Mouse (Mus musculus): ENCODE results near the gene Hs3st3b1.

DNA sequence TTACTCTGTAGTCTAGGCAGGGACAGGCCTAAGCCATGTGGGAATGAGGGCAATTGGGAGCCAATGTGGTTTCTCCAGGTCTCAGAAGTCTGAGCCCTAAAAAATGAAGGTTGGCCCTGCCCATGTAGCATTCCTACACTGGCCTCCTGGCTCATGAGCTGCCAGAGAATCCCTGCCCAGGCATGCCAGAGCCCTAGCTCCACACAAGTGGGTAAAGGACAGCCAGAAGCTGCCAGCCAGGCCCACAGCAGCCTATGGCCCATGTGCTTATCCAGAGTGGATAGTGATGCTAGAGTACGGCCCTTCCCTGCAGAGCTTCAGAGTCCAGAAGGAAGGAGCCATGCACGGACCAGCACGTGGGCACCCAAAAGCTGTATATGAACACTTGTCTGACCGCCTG lies 12.1 kb downstream of the Hs3st3b1 start:
- TF ChIP-seq CTCF (IDR thresholded peaks at IDR 0.05; ENCODE audit: low read depth) (no peak), EP300 (IDR thresholded peaks at IDR 0.05; ENCODE audit: low read depth) (no peak)

Data from heart, postnatal 0 days (tissue).